Mouse (Mus musculus) testis, postnatal 10 days (tissue): ENCODE measurements around the gene Tmcc2.

Source experiments
- DNase-seq: peaks from one replicate; pipeline ENCODE4 v3.0.0; 2021; ENCODE audit warnings: low spot score

Gene Tmcc2

GRCm38 (mm10) chr1:132341731-132342501 is 49.2 kb downstream of the Tmcc2 start:
- no peak for DNase-seq

GRCm38 (mm10) chr1:132338027-132338660 is 52.9 kb downstream of the Tmcc2 start:
- DNase-seq: no peak

GRCm38 (mm10) chr1:132336921-132337320 is 54.2 kb downstream of the Tmcc2 start:
- DNase-seq: no peak

GRCm38 (mm10) chr1:132335378-132335965 is 55.6 kb downstream of the Tmcc2 start:
- no peak for DNase-seq

- DNase-seq: no peak
Measured at GRCm38 (mm10) chr1:132334178-132334801, 56.8 kb downstream of the Tmcc2 start.

GRCm38 (mm10) chr1:132333675-132334141 is 57.4 kb downstream of the Tmcc2 start:
- peak; percentile 66 for DNase-seq

- DNase-seq: no peak
Measured at GRCm38 (mm10) chr1:132333201-132333600, 57.9 kb downstream of the Tmcc2 start.

GRCm38 (mm10) chr1:132331283-132331682 is 59.8 kb downstream of the Tmcc2 start:
- no peak for DNase-seq

GRCm38 (mm10) chr1:132330397-132330796 is 60.7 kb downstream of the Tmcc2 start:
- DNase-seq: no peak

- DNase-seq: no peak
Measured at GRCm38 (mm10) chr1:132329656-132330055, 61.4 kb downstream of the Tmcc2 start.

- DNase-seq: no peak
Measured at GRCm38 (mm10) chr1:132328565-132328964, 62.5 kb downstream of the Tmcc2 start.

GRCm38 (mm10) chr1:132327477-132327876 is 63.6 kb downstream of the Tmcc2 start:
- no peak for DNase-seq

GRCm38 (mm10) chr1:132326777-132327176 is 64.3 kb downstream of the Tmcc2 start:
- DNase-seq: peak; percentile 64

- DNase-seq: peak; percentile 69
Measured at GRCm38 (mm10) chr1:132322711-132323542, 68.2 kb downstream of the Tmcc2 start.

- DNase-seq: no peak
Measured at GRCm38 (mm10) chr1:132321821-132322580, 69.1 kb downstream of the Tmcc2 start.

- peak; percentile 85 for DNase-seq
Measured at GRCm38 (mm10) chr1:132319242-132319641, 71.8 kb downstream of the Tmcc2 start.

- DNase-seq: no peak
Measured at GRCm38 (mm10) chr1:132317894-132318863, 72.9 kb downstream of the Tmcc2 start.

GRCm38 (mm10) chr1:132317413-132317812 is 73.7 kb downstream of the Tmcc2 start:
- no peak for DNase-seq

- no peak for DNase-seq
Measured at GRCm38 (mm10) chr1:132316625-132316994, 74.5 kb downstream of the Tmcc2 start.
